Mouse (Mus musculus) forebrain, embryonic 16.5 days (tissue): ENCODE data around the gene Dock1. TPM values are rescaled to one million over a fixed set of nuclear protein-coding genes. Genes with fewer than 3 reads are reported as not detected.

Experiments
- ATAC-seq: fragments of 200-750 bp; cut with Nextera tagmentation; 2 replicates; pipeline ENCODE4 v1.8.0; 2017; ENCODE audit warnings: mild to moderate bottlenecking, moderate library complexity
- H3K27ac ChIP-seq: fragments of 300-500 bp; sonication (generic); 2 replicates; pipeline ENCODE4 v1.5.1; 2014; ENCODE audit warnings: low read length, control low read depth
- H3K27me3 ChIP-seq: fragments of 300-500 bp; sonication (generic); replicated peaks from 2 replicates; pipeline ENCODE4 v1.6.1; 2014; ENCODE audit warnings: low read length; ENCODE audit not compliant: control insufficient read depth, insufficient read depth
- H3K36me3 ChIP-seq: fragments of 300-500 bp; sonication (generic); 2 replicates; pipeline ENCODE4 v1.6.1; 2014; ENCODE audit not compliant: control insufficient read depth, insufficient read depth
- H3K4me1 ChIP-seq: fragments of 300-500 bp; sonication (generic); replicated peaks from 2 replicates; pipeline ENCODE4 v1.6.1; 2014; ENCODE audit warnings: low read length; ENCODE audit not compliant: control insufficient read depth, insufficient read depth
- H3K4me2 ChIP-seq: fragments of 300-500 bp; sonication (generic); 2 replicates; pipeline ENCODE4 v1.6.1; 2014; ENCODE audit warnings: mild to moderate bottlenecking, low read length, control low read depth
- H3K4me3 ChIP-seq: fragments of 300-500 bp; sonication (generic); replicated peaks from 2 replicates; pipeline ENCODE4 v1.5.1; 2014; ENCODE audit warnings: mild to moderate bottlenecking, low read length, control low read depth
- H3K9ac ChIP-seq: fragments of 300-500 bp; sonication (generic); replicated peaks from 2 replicates; pipeline ENCODE4 v1.6.1; 2014; ENCODE audit warnings: low read depth, low read length, control low read depth
- H3K9me3 ChIP-seq: fragments of 300-500 bp; sonication (generic); 2 replicates; pipeline ENCODE4 v1.6.1; 2016; ENCODE audit warnings: low read length; ENCODE audit not compliant: control insufficient read depth
- WGBS: fragments of 180-500 bp; shearing (Covaris S2); extraction: QIAGEN DNeasy Blood & Tissue Kit; methylation state at CpG from one replicate; pipeline ENCODE4 v1.1.7; 2014; 5-methylcytosine and 5-hydroxymethylcytosine counted together
- polyA plus RNA-seq: library from polyadenylated mRNA; unstranded; fragments of >200 nt; fragmentation: Nextera tagmentation; extraction: Ambion mirVana; gene quantifications from 2 replicates; pipeline ENCODE4 v1.2.1, GENCODE M21; 2015

The Dock1 gene
- polyA plus RNA-seq, 1 experiment from 2014 or later: 7.7 TPM

- Histone ChIP-seq H3K9ac (no peak overlapping the region), H3K4me2 (no peak overlapping the region), H3K27ac (no peak overlapping the region), H3K4me3 (no peak overlapping the region), H3K36me3 (no peaks in the 10 kb centered on the region), H3K27me3 (no peaks in the 10 kb centered on the region), H3K4me1 (no peaks in the 10 kb centered on the region), H3K9me3 (no peaks in the 10 kb centered on the region; the same call in 1 of the 2 replicates)
- WGBS: 91% methylated on average over 2 of the region's 2 CpGs
- no peak for ATAC-seq
Observed at GRCm38 (mm10) chr7:135049416-135049815, 379.0 kb downstream of the Dock1 start.

GRCm38 (mm10) chr7:135053186-135053715, 382.8 kb downstream of the Dock1 start:
- no peaks in the 10 kb centered on the region for H3K9me3 ChIP-seq
- no peak overlapping the region for H3K4me3 ChIP-seq
- no peak overlapping the region for H3K4me2 ChIP-seq
- H3K9ac ChIP-seq: no peak overlapping the region
- H3K36me3 ChIP-seq: no peaks in the 10 kb centered on the region
- no peak overlapping the region for H3K27ac ChIP-seq
- H3K27me3 ChIP-seq: no peaks in the 10 kb centered on the region
- WGBS: 92% methylated on average over 8 of the region's 8 CpGs
- ATAC-seq: no peak
- H3K4me1 ChIP-seq: no peaks in the 10 kb centered on the region

GRCm38 (mm10) chr7:135054664-135055063, 384.2 kb downstream of the Dock1 start:
- no peak for ATAC-seq
- Histone ChIP-seq H3K4me3 (no peak overlapping the region), H3K9ac (no peak overlapping the region), H3K9me3 (no peaks in the 10 kb centered on the region), H3K4me1 (no peaks in the 10 kb centered on the region), H3K36me3 (no peaks in the 10 kb centered on the region), H3K27me3 (no peaks in the 10 kb centered on the region), H3K4me2 (no peak overlapping the region), H3K27ac (no peak overlapping the region)
- 80% methylated on average over 7 of the region's 7 CpGs for WGBS

GRCm38 (mm10) chr7:135059071-135059470, 388.6 kb downstream of the Dock1 start:
- Histone ChIP-seq H3K9ac (no peak overlapping the region), H3K36me3 (no peaks in the 10 kb centered on the region), H3K4me1 (no peaks in the 10 kb centered on the region), H3K9me3 (peaks cover 6% of the 10 kb centered on the region; the same call in 1 of the 2 replicates), H3K4me3 (no peak overlapping the region), H3K27me3 (no peaks in the 10 kb centered on the region), H3K4me2 (no peak overlapping the region), H3K27ac (no peak overlapping the region)
- WGBS: 86% methylated on average over 4 of the region's 4 CpGs
- ATAC-seq: no peak

GRCm38 (mm10) chr7:135059562-135059961, 389.1 kb downstream of the Dock1 start:
- H3K9ac ChIP-seq: no peak overlapping the region
- 85% methylated on average over 3 of the region's 3 CpGs for WGBS
- no peaks in the 10 kb centered on the region for H3K36me3 ChIP-seq
- H3K27me3 ChIP-seq: no peaks in the 10 kb centered on the region
- ATAC-seq: no peak
- H3K9me3 ChIP-seq: peaks cover 6% of the 10 kb centered on the region; the same call in 1 of the 2 replicates
- no peak overlapping the region for H3K27ac ChIP-seq
- H3K4me3 ChIP-seq: no peak overlapping the region
- H3K4me2 ChIP-seq: no peak overlapping the region
- H3K4me1 ChIP-seq: no peaks in the 10 kb centered on the region

GRCm38 (mm10) chr7:135063886-135064285, 393.4 kb downstream of the Dock1 start:
- H3K36me3 ChIP-seq: no peaks in the 10 kb centered on the region
- H3K4me3 ChIP-seq: no peak overlapping the region
- ATAC-seq: no peak
- no peaks in the 10 kb centered on the region for H3K4me1 ChIP-seq
- H3K9me3 ChIP-seq: peaks cover 6% of the 10 kb centered on the region; the same call in 1 of the 2 replicates
- no peak overlapping the region for H3K9ac ChIP-seq
- no peak overlapping the region for H3K27ac ChIP-seq
- no peak overlapping the region for H3K4me2 ChIP-seq
- H3K27me3 ChIP-seq: no peaks in the 10 kb centered on the region
- 89% methylated on average over 5 of the region's 5 CpGs for WGBS

GRCm38 (mm10) chr7:135065301-135065700, 394.8 kb downstream of the Dock1 start:
- no peaks in the 10 kb centered on the region for H3K27me3 ChIP-seq
- H3K9ac ChIP-seq: no peak overlapping the region
- no peak overlapping the region for H3K4me2 ChIP-seq
- no peak overlapping the region for H3K4me3 ChIP-seq
- H3K36me3 ChIP-seq: no peaks in the 10 kb centered on the region
- no peak for ATAC-seq
- no peaks in the 10 kb centered on the region for H3K4me1 ChIP-seq
- 23% methylated on average over 5 of the region's 5 CpGs for WGBS
- peaks cover 5% of the 10 kb centered on the region; the same call in 1 of the 2 replicates for H3K9me3 ChIP-seq
- no peak overlapping the region for H3K27ac ChIP-seq

GRCm38 (mm10) chr7:135068887-135069286, 398.4 kb downstream of the Dock1 start:
- H3K4me3 ChIP-seq: no peak overlapping the region
- WGBS: 78% methylated on average over 3 of the region's 3 CpGs
- H3K9ac ChIP-seq: no peak overlapping the region
- H3K27ac ChIP-seq: no peak overlapping the region
- H3K4me2 ChIP-seq: no peak overlapping the region
- H3K4me1 ChIP-seq: no peaks in the 10 kb centered on the region
- H3K27me3 ChIP-seq: no peaks in the 10 kb centered on the region
- no peaks in the 10 kb centered on the region for H3K9me3 ChIP-seq
- no peak for ATAC-seq
- H3K36me3 ChIP-seq: no peaks in the 10 kb centered on the region

- Histone ChIP-seq H3K36me3 (no peaks in the 10 kb centered on the region), H3K4me3 (no peak overlapping the region), H3K4me2 (no peak overlapping the region), H3K4me1 (peaks cover 17% of the 10 kb centered on the region), H3K27ac (no peak overlapping the region), H3K9ac (no peak overlapping the region), H3K9me3 (no peaks in the 10 kb centered on the region), H3K27me3 (no peaks in the 10 kb centered on the region)
- ATAC-seq: no peak
- WGBS: 30% methylated on average over 6 of the region's 6 CpGs
Observed at GRCm38 (mm10) chr7:135076904-135077303, 406.4 kb downstream of the Dock1 start.

GRCm38 (mm10) chr7:135077340-135077739, 406.9 kb downstream of the Dock1 start:
- Histone ChIP-seq H3K4me2 (no peak overlapping the region), H3K9ac (no peak overlapping the region), H3K27ac (no peak overlapping the region), H3K27me3 (no peaks in the 10 kb centered on the region), H3K4me3 (no peak overlapping the region), H3K4me1 (peaks cover 17% of the 10 kb centered on the region), H3K9me3 (no peaks in the 10 kb centered on the region), H3K36me3 (no peaks in the 10 kb centered on the region)
- WGBS: 25% methylated on average over 6 of the region's 6 CpGs
- peak; percentile 76 for ATAC-seq
